Mouse (Mus musculus) layer of hippocampus, postnatal 36 days (tissue): ENCODE results near the gene Rhobtb3. TPM values are rescaled to one million over a fixed set of nuclear protein-coding genes. Genes with fewer than 3 reads are reported as not detected.

Experiments used
- total RNA-seq, 2 experiments: library from RNA; stranded (reverse); gene quantifications; 2 replicates each; pipeline ENCODE4 v1.2.3; 2021

Rhobtb3 gene
- total RNA-seq, 2 experiments from 2014 or later: 16.7 to 17.7 TPM

Other genes starting within 250 kb of the Rhobtb3 start
- 10 to 100 TPM; 32.9 to 34.6 TPM for gene Ell2, start 237.2 kb downstream of the Rhobtb3 start, total RNA-seq
- gene Glrx, start 104.1 kb downstream of the Rhobtb3 start, total RNA-seq: 10 to 100 TPM; 41.5 to 45.6 TPM
- gene Spata9, start 23.2 kb upstream of the Rhobtb3 start, total RNA-seq: not detected
- 10 to 100 TPM; 15.8 to 20.8 TPM for gene Rfesd, start 74.8 kb upstream of the Rhobtb3 start, total RNA-seq
- 1 to 10 TPM; 1.6 to 2.4 TPM for gene Gpr150, start 113.1 kb upstream of the Rhobtb3 start, total RNA-seq
- 1 to 10 TPM; 5.1 to 6.8 TPM for gene Arsk, start 154.7 kb upstream of the Rhobtb3 start, total RNA-seq
- gene Ttc37, start 154.8 kb upstream of the Rhobtb3 start, total RNA-seq: 10 to 100 TPM; 20.9 to 24.4 TPM